Mouse (Mus musculus) heart, embryonic 10.5 days (tissue): ENCODE measurements around the gene Gm973. TPM values are rescaled to one million over a fixed set of nuclear protein-coding genes. Genes with fewer than 3 reads are reported as not detected.

Source experiments
- DNase-seq: peaks from one replicate; pipeline ENCODE4 v3.0.0-alpha.2; 2017; ENCODE audit warnings: low spot score
- H3K27ac ChIP-seq: fragments of 300-500 bp; sonication (generic); 2 replicates; pipeline ENCODE4 v1.5.1; 2016; ENCODE audit warnings: mild to moderate bottlenecking
- H3K27me3 ChIP-seq: fragments of 300-500 bp; sonication (generic); 2 replicates; pipeline ENCODE4 v1.6.1; 2016; ENCODE audit warnings: mild to moderate bottlenecking; ENCODE audit not compliant: poor library complexity, insufficient read depth, severe bottlenecking
- H3K36me3 ChIP-seq: fragments of 300-500 bp; sonication (generic); 2 replicates; pipeline ENCODE4 v1.6.1; 2016; ENCODE audit warnings: mild to moderate bottlenecking, moderate library complexity
- H3K4me1 ChIP-seq: fragments of 300-500 bp; sonication (generic); 2 replicates; pipeline ENCODE4 v1.6.1; 2016; ENCODE audit warnings: mild to moderate bottlenecking
- H3K4me3 ChIP-seq: fragments of 300-500 bp; sonication (generic); 2 replicates; pipeline ENCODE4 v1.5.1; 2016; ENCODE audit warnings: mild to moderate bottlenecking, moderate library complexity
- H3K9me3 ChIP-seq: fragments of 300-500 bp; sonication (generic); 2 replicates; pipeline ENCODE4 v1.6.1; 2016; ENCODE audit warnings: mild to moderate bottlenecking, moderate library complexity
- WGBS: fragments of 180-500 bp; shearing (Covaris S2); methylation state at CpG from one replicate; pipeline ENCODE4 v1.1.7; 2016; 5-methylcytosine and 5-hydroxymethylcytosine counted together
- polyA plus RNA-seq: library from polyadenylated mRNA; unstranded; fragments of >200 nt; fragmentation: Nextera tagmentation; extraction: Ambion mirVana; gene quantifications from 2 replicates; pipeline ENCODE4 v1.2.1, GENCODE M21; 2016

Gm973 gene
- polyA plus RNA-seq, 1 experiment from 2014 or later: 0.16 TPM

DNA sequence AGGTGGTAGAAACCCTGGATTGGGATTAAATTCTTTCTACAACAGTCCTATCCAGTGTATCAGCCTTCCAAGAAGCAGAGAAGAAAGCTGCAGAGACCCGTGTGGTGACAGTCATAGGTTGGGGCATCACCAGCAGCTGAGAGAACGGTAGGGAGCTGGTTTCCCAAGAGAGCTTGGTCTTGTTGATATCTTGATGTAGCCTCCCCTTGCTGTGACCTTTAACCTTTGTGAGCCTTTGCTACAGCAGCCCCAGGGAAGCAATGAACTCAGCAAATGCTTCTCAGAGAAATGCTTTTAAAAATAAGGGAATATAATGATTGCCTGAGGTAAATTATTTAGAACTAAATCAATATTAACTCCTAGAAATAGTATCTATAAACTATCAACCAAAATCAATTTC, 13.7 kb upstream of the Gm973 start:
- H3K27me3 ChIP-seq: peaks cover 19% of the 10 kb centered on the region; the same call in 1 of the 2 replicates
- H3K27ac ChIP-seq: no peak overlapping the region
- H3K36me3 ChIP-seq: no peaks in the 10 kb centered on the region
- no peak for DNase-seq
- 0 out of 2 replicates have a peak, but pooled peaks cover 4% of the 10 kb centered on the region for H3K4me1 ChIP-seq
- 35% methylated on average over 2 of the region's 2 CpGs for WGBS
- H3K4me3 ChIP-seq: no peak overlapping the region
- no peaks in the 10 kb centered on the region for H3K9me3 ChIP-seq

DNA sequence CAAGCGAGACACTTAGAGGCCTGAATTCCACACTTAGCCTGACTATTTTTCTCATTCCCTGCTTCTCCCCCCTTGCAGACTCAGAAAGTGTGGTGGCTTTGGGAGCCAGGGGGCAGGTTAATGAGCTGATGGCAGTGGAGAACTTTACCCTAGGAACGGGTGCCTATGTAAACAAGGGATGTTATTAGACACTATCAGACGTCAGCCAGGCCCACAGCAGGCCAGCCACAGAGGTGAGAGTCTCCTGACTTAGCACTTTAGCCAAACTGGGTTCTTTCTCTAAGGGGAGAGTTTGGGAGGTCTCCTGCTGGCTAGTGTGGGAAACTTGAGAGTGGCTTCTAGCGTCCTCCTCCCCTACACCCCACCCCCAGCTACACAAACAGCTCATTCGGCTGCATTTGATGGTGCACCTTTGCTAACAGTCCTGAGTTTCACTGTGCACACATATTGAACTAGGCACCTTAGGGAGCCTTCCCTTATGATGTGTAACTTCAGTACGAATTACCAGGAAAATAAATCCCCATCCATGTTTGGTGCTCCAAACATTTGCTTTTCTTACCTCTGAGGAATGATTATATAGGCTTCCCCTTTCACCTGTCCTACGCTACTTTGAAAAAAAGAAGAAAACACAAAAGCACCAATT, 12.3 kb upstream of the Gm973 start:
- H3K27me3 ChIP-seq: peaks cover 22% of the 10 kb centered on the region; the same call in 1 of the 2 replicates
- H3K4me1 ChIP-seq: peaks cover 8% of the 10 kb centered on the region; the same call in 1 of the 2 replicates
- H3K36me3 ChIP-seq: no peaks in the 10 kb centered on the region
- DNase-seq: no peak
- H3K4me3 ChIP-seq: no peak overlapping the region
- whole genome bisulfite sequencing: 43% methylated on average over 7 of the region's 7 CpGs
- H3K9me3 ChIP-seq: no peaks in the 10 kb centered on the region
- 0 out of 2 replicates have a peak overlapping the region, but pooled peaks have one; percentile 22 for H3K27ac ChIP-seq

DNA sequence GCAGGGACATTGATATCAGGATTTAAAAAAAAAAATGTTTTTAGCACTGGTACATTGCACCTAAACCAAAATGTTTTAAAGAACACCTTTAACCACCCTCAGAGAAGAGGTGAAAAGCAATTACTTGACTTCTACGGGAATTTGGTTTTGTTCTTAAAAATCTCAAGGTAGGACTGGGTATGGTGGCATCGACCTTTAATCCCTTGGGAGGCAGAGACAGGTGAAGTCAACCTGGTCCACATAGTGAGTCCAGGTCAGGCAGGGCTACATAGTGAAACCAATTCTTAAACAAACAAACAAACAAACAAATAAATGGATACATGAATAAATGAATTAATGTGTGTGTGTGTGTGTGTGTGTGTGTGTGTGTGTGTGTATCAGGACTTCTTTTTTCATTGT, 11.8 kb upstream of the Gm973 start:
- Histone ChIP-seq H3K27ac (no peak overlapping the region), H3K9me3 (no peaks in the 10 kb centered on the region), H3K4me3 (no peak overlapping the region), H3K36me3 (no peaks in the 10 kb centered on the region), H3K27me3 (peaks cover 24% of the 10 kb centered on the region; the same call in 1 of the 2 replicates), H3K4me1 (peaks cover 9% of the 10 kb centered on the region; the same call in 1 of the 2 replicates)
- no peak for DNase-seq
- WGBS: 68% methylated on average over 2 of the region's 2 CpGs

DNA sequence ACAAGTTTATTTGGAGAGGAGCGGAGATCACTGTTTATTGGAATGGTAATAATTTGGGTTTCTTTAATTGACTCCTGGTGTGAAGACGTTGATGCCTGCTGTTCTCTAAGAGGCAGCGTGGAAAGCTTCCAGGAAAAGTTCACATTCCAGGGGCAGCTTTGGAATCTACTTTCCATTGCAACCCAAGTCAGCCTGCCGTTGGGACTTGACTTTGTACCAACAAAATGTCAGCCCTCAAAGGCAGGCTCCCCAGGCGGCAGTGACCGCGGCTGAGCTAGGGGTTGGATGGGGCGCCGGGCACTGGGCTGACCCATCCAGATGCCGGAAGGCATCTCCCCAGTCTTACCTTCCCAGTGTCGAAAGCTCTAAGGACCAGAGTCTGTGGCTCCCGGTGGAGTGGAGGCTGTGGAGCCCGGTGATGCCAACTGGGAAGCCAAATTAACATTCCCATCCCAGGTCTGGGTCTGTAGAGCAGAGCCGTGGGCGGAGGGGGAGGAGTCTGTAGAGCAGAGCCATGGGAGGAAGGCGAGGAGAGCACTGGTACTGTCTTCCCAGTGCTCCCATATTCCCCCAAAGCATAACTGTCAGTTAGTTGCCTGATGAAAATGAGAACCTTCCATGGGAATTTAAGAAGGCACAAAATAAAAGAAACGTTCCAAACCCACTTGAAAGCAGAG, 7.5 kb upstream of the Gm973 start:
- H3K36me3 ChIP-seq: no peaks in the 10 kb centered on the region
- H3K27ac ChIP-seq: no peak overlapping the region; the same call in 1 of the 2 replicates
- WGBS: 22% methylated on average over 17 of the region's 17 CpGs
- peaks cover 8% of the 10 kb centered on the region; the same call in 1 of the 2 replicates for H3K4me1 ChIP-seq
- 0 out of 2 replicates have a peak overlapping the region, but pooled peaks have one; percentile 22 for H3K4me3 ChIP-seq
- no peak for DNase-seq
- H3K9me3 ChIP-seq: no peaks in the 10 kb centered on the region
- peaks cover 33% of the 10 kb centered on the region; the same call in 1 of the 2 replicates for H3K27me3 ChIP-seq

DNA sequence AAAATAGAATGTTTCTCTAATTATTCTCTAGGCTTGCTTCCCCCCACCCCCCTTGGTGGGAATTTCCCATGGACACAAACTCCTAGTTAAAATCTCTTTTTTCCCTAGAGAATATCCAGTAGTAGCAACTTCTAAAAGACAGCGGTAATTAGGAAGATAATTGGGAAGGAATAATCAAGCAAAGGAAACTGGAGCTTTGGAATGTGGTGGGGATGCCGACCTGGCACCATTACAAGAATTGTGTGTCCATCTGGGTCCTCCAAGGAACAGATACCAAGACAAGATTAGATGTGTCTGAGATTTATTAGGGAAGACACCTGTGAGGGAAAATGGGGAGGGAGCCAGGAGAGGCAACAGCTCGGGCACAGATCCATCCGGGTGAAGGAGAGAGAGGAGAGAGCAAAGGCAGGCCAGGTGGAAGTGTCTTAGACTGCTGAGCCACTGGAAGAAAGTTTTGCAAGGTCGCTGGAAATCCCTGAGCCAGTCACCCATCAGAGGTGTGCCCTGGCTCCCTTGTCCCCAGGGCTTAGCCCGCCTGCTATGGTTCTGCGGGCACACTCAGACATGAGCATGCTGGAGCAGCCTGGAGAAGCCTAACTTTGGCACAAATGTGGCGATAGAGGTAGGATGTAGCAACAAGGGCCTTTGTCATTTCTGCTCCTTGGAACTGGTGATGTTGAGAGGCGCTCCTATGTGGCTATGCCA, 4.3 kb upstream of the Gm973 start:
- Histone ChIP-seq H3K27me3 (peaks cover 22% of the 10 kb centered on the region; the same call in 1 of the 2 replicates), H3K4me1 (peaks cover 15% of the 10 kb centered on the region), H3K4me3 (no peak overlapping the region), H3K36me3 (no peaks in the 10 kb centered on the region), H3K9me3 (no peaks in the 10 kb centered on the region), H3K27ac (no peak overlapping the region)
- 70% methylated on average over 9 of the region's 9 CpGs for WGBS
- no peak for DNase-seq

DNA sequence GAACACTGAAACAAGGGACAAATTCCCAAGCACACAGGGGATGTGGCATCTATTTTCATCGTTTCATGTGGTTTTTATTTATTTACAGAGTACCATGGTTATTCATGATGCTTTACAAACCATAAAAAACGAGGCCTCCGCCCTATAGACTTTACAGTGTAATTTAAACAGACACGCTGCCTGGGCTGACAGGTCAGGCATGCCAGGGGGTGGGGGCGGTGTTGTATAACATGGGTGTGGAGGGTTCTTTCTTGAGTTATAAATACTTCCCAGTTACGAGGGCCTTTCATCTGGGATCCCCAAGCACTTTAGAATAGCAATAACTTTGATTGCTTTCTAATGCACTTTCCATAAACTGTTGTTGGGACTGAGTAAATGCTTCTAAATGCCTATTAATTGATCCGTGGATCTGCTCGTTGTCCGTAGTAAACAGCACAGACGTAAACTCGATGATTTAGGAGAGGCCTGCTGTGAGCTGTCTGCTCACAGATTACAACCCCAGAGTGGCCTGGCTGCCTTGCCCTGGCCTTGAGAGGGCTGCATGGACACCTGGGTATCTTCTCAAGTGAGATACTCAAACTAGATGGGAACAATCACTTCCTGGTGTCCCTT, 4.3 kb downstream of the Gm973 start:
- no peak for DNase-seq
- Histone ChIP-seq H3K27me3 (peaks cover 5% of the 10 kb centered on the region; the same call in 1 of the 2 replicates), H3K4me3 (no peak overlapping the region), H3K36me3 (no peaks in the 10 kb centered on the region), H3K4me1 (peaks cover 35% of the 10 kb centered on the region), H3K9me3 (no peaks in the 10 kb centered on the region), H3K27ac (no peak overlapping the region)
- 48% methylated on average over 11 of the region's 11 CpGs for WGBS

DNA sequence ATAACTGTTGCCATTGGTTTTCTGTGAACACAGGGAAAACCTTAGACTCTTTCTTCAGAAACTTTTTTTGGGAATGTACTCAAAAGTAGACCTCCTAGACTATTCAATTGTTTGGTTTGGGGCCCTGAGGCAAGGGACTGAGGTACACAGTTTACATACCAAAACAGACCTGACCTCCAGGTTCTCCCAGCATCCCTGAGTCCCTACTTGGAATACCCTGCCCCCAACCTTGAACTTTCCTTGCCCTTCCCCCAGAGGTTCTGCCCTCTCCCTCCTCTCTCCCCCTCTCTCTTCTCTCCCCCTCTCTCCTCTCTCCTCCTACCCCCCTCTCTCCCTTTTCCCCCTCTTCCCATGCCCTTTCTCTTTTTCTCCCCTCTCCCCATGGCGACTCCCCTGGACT, 6.4 kb downstream of the Gm973 start:
- WGBS: 54% methylated on average over 1 of the region's 1 CpGs
- Histone ChIP-seq H3K27ac (no peak overlapping the region), H3K9me3 (no peaks in the 10 kb centered on the region), H3K4me3 (no peak overlapping the region), H3K36me3 (no peaks in the 10 kb centered on the region), H3K27me3 (peaks cover 5% of the 10 kb centered on the region; the same call in 1 of the 2 replicates), H3K4me1 (peaks cover 19% of the 10 kb centered on the region)
- DNase-seq: no peak

DNA sequence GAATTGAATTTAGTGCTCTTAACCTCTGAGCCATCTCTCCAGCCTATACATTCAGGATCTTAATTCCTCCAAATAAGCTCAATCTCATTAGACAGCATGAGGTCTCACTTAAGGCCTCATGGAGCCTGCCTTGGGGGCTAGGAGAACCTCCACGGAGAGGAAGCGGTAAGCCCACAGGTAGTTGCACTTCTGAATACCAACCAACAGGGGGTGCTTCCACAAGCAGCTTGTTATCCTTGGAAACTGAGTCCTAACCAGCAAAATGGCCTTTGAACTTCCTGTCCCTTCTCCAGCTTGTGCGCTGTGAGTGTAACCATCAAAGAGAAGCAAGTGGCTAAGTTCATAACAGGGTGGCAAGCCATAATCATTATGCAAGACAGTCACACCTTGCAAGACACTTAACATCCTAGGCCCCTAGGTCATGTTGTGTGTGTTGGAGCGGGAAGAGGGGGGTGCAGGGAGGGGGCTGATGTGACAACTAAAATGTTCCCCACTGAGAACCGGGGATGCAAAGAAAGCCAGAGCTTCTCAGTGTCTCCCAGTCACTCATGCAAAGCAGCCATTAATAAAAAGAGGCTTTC, 7.4 kb downstream of the Gm973 start:
- Histone ChIP-seq H3K36me3 (no peaks in the 10 kb centered on the region), H3K27me3 (peaks cover 5% of the 10 kb centered on the region; the same call in 1 of the 2 replicates), H3K27ac (no peak overlapping the region), H3K4me1 (peaks cover 19% of the 10 kb centered on the region), H3K4me3 (no peak overlapping the region), H3K9me3 (no peaks in the 10 kb centered on the region)
- WGBS: 67% methylated on average over 5 of the region's 5 CpGs
- DNase-seq: no peak

DNA sequence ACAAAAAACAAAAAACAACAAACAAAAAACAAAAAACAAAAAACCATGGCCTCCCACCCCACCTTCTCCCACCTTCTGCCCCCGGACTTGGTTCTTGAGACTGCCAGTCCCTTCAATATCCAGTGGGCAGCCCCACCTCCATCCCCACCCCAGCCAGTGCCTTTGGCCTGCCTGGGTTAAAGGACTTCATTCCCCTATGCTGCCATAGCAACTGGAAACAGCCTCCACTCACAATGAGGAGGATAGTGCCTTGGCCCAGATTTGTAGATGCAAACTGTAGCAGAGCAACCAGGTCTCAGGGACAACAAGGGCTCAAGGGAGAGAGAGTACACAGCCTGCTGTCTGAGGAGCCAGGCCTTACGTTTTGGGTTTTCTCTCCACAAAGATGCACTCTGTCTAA, 8.0 kb downstream of the Gm973 start:
- no peak overlapping the region for H3K27ac ChIP-seq
- no peaks in the 10 kb centered on the region for H3K36me3 ChIP-seq
- H3K27me3 ChIP-seq: peaks cover 5% of the 10 kb centered on the region; the same call in 1 of the 2 replicates
- no peaks in the 10 kb centered on the region for H3K9me3 ChIP-seq
- WGBS: 74% methylated on average over 2 of the region's 2 CpGs
- H3K4me1 ChIP-seq: peaks cover 19% of the 10 kb centered on the region
- H3K4me3 ChIP-seq: no peak overlapping the region
- DNase-seq: no peak

DNA sequence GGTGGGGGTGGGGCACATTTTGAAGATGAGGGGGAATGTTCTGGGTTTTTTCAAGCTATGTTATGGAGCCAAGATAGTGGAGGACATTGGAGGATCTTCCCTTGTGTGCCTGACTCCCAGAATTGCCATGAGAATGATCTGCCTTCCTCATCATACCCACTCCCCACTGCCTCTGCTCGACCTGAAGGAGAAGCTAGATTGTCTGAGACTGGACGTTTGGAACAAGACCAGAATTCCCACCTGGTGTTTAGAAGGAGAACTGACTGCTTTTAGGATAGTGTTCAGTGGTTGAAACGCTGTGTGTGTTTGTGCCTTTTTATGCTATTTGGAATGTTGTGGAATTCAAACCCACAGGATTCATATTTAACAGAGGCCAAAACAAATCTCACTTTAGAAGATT, 8.7 kb downstream of the Gm973 start:
- H3K4me1 ChIP-seq: peaks cover 15% of the 10 kb centered on the region
- WGBS: 63% methylated on average over 3 of the region's 3 CpGs

DNA sequence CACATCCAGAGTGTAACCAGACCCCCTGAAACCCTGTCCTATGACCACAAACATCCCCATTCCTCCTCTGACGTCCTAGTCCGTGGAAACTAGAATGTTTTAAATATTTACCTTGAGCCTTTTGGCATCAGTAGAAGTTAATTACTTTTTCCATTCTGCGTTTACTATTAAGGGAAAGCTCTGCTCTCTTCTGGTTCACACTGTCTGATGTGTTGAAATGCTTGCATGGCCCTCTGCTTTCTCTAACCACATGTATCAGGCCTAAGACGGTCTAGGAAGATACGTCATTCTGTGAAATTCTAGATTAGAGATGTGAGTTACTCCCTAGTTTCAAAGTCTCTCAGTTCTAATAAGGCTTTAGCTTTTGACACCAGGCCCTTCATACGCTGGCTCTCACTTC, 11.2 kb downstream of the Gm973 start:
- Histone ChIP-seq H3K4me1 (peaks cover 3% of the 10 kb centered on the region; the same call in 1 of the 2 replicates), H3K27me3 (no peaks in the 10 kb centered on the region; the same call in 1 of the 2 replicates), H3K27ac (no peak overlapping the region), H3K4me3 (no peak overlapping the region), H3K9me3 (no peaks in the 10 kb centered on the region), H3K36me3 (no peaks in the 10 kb centered on the region)
- WGBS: 79% methylated on average over 6 of the region's 6 CpGs
- no peak for DNase-seq

More for the DNA sequence above, 8.7 kb downstream of the Gm973 start:
- H3K9me3 ChIP-seq: no peaks in the 10 kb centered on the region
- H3K4me3 ChIP-seq: no peak overlapping the region
- peaks cover 5% of the 10 kb centered on the region; the same call in 1 of the 2 replicates for H3K27me3 ChIP-seq
- DNase-seq: no peak
- H3K27ac ChIP-seq: no peak overlapping the region
- no peaks in the 10 kb centered on the region for H3K36me3 ChIP-seq
